Mouse (Mus musculus) embryo, embryonic 9.5 days (tissue): ENCODE data around the gene Ets1.

Experiments
- DNase-seq: peaks from one replicate; pipeline ENCODE4 v3.0.0-alpha.2; 2017; ENCODE audit errors: extremely low spot score

The Ets1 gene

GRCm38 (mm10) chr9:32712383-32712910 is 76.4 kb downstream of the Ets1 start:
- no peak for DNase-seq

DNA sequence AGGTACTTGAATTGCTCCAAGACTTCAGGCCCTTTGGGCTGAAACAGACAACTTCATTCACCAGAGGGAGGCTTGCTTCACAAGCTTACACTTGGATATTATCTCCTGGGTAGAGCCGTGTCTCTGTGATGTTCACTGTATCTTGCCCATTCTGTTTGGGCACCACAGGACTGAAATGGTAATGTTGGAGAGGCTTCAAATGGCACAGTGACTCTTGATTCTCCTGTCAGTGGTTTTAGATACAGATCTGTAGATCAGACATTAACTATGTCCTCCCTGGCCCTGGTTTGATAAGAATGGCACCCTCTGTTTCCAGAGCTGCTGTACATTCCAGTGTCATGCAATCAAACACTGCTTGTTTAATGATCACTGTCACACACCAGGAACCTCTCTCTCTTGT is 77.1 kb downstream of the Ets1 start:
- DNase-seq, result no peak

- DNase-seq, result no peak
These were observed 77.8 kb downstream of the Ets1 start for GRCm38 (mm10) chr9:32713790-32714189.

GRCm38 (mm10) chr9:32714487-32714886 is 78.5 kb downstream of the Ets1 start:
- no peak for DNase-seq

DNA sequence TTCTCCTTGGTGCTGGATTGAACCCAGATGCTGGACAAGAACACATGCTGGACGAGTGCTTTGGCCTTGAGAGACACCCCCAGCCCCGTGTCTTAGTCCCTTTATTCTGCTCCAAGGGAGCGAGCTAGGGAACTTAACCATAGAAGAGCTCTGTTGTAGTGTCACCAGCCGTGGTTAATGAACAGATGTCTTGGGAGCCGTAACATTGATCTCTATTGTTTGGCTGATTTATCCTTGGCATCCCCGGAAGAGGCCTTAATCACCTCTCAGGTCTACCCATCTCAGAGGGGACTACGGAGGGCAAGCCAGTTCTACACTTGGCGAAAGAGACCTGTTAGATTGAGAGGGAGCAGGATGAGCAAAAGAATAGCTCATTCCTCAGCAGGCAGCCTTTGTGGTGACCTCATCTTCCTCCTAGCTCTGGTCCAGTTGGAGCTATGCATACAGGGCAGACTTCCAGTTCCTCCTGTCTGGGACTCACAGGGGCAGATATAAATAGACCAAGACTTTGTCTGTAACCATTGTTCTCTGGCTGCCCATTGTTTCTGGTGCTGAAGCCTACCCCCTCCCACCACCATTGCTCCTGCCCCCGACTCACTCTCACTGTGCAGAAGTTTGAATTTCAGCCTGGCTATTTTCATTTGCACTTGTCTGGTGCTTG is 79.9 kb downstream of the Ets1 start:
- peak; percentile 33 for DNase-seq

DNA sequence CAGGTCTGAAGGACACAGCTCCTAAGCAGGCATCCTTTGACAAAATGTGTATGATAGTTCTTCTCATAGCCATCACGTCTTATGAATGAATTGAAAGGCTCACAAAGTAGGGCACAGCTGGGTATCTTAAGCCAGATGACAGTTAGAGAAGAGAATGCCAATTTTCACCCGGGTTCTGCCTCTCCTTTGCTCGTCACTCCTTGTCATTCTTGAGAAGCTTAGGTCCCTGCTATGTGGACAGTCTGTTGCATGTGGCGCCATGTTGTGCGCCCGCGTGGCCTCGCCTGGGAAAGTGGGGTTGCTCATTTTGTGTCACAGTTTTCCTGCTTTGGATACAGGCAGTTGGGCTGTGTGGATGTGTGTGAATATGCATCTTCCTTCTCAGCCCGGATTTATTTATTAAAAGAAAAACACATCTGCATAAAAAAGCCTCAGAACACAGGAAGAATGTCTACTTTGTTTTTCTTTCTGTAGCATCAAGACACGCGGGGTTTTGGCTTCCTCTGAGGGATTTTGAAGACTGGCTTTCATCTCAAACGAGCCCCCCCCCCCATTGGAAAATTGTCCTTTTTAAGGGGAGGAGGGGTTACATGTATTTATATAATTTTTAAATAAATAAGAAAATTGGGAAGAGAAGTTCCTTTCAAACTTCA is 81.4 kb downstream of the Ets1 start:
- no peak for DNase-seq

DNA sequence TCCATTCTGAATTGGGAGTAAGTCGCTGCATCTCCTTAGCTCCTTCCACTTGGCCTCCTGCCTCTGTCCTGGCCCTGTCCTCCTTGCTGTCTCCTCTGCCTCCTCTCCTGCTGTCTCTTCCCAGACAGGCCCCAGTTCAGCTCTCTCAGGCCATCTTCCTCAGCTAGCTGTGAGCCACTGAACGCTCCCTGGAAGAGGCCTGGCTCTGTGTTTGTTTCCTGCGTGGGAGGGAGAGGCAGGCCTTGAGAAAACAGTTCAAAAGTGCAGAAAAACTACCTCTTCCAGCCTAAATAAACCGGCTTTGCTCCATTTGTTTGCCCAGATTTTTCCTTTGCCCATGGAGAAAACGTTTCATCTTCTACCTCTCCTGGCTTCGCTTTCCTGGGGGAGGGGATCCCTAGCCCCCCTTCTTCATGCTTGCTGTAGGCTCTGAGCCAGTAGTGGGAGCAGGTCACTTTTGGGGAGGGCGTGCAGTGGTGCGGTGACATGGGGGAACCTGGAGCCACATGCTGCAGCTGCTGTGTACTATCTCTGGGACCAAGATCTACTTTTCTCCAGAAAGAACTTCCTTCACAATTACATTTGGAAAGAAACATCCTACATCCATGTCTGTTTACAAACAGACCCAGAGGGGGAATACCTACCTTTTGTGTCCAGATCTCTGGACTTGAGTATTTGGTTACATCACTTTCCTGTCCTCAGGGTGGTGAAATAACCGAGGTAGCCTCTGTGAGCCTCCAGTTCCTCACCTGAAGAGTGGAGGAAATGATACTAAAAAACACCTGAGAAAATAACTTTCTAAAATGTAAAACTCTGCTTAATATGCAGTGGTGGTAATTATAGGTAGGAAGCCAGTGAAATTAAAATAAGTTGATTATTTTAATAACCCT is 82.2 kb downstream of the Ets1 start:
- no peak for DNase-seq

GRCm38 (mm10) chr9:32718868-32719267 is 82.8 kb downstream of the Ets1 start:
- no peak for DNase-seq

- no peak for DNase-seq
These were observed 83.9 kb downstream of the Ets1 start for GRCm38 (mm10) chr9:32719941-32720263.

DNA sequence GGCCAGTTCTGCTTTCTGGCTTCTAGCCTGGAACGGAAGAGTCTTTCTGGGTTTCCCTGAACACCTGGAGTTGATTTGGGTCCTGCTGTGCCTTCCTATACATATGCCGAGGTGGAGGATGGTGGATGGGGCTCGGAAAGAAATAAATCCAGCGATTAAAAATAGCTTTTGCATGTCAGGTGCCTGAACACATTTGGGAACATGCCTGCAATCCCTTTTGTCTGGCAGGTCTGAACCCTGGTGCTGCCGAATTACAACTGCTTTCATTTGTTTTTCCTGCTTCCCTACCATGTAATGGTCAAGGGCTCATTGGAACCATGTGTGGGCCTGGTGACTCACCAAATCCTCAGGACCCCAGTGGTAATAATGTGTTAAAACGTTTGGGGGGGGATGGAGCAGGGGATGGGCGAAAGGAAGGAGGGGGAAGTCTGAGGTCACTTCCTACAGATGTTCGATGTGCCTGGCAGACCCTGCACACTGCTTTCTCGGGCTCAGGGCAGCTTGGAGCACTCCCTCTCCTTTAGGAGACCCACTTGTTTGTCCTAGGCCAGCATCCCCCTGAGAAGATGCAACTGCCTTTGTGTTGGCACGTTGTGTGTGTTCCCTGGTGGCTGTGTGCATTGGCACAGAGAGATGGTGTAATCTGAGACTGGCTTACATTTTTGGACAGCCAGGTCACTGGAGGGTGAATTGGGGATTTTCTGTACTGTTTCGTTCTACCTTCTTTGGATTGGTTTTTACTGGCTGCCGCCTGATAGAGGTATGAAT is 84.4 kb downstream of the Ets1 start:
- peak; percentile 55 for DNase-seq

GRCm38 (mm10) chr9:32721081-32721480 is 85.1 kb downstream of the Ets1 start:
- DNase-seq, result peak; percentile 26

DNA sequence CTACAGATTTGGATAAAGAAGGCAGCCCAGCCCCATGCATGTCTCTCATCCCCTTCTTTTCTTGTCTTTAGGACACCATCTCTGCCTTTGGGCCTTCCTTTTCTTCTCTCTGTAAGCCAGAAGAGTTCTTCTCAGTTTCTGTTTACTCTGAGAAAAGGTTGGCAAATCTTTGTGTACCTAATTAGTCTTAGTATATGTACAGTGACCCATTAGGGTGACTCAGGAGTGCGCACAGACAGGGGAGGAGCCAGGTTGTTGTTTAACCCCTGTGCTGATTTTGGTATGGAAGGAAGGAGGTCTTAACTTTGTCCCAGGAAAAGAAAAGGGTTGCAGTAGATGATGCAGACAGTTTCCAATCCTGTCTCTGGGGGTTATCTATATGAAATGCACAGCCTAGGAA is 86.2 kb downstream of the Ets1 start:
- no peak for DNase-seq

GRCm38 (mm10) chr9:32722969-32723368 is 86.9 kb downstream of the Ets1 start:
- DNase-seq, result no peak

DNA sequence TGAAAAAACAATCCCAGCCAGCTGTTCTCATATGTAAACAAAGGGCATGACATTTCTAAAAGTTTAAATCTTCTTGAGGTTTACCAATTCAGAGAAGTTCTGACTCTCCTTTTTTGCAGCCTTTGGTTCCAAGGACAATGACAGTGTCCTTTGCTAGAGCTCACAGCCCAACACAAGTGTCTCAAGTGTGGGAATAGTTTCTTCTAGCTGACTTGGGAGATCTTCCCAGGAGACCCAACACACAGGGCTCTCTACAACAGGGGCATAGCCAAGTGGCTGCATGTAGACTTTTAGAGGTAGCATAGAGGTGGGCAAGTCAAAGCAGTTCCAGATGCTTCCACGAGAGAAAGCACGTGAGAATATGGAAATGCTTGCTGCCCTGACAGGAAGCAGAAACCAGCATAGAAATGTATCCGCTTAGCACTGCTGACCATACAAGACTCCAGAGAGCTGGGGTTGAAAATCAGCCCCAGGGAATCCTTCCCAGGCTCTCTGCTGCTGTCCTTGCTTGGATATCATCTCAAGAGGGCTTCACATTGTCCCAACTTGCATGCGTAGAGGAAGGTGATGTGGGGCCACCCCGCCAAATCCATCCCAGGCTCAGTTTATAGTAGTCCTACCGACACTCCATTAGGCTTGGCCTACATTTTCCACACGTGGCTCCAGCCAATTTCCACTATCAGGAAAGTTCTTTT is 88.3 kb downstream of the Ets1 start:
- DNase-seq, result no peak

DNA sequence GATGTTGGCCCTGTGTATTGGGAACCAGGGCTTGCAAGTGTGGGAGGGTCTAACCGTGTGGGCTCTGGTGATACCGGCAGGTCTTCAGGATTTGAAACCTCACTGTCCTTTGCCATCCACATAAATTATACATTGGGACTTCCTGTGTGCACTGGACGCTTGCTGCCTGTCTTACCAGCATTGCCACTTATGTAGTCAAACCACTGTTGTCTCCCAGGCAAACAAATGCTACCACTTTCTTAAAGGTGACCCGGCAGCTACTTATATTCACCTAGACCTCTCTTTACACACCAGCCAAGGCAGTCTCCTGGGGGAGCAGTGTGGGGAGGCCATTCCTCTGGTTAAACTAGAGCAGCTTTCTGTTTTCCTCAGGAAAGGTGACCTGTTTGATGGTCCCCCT is 89.9 kb downstream of the Ets1 start:
- no peak for DNase-seq

DNA sequence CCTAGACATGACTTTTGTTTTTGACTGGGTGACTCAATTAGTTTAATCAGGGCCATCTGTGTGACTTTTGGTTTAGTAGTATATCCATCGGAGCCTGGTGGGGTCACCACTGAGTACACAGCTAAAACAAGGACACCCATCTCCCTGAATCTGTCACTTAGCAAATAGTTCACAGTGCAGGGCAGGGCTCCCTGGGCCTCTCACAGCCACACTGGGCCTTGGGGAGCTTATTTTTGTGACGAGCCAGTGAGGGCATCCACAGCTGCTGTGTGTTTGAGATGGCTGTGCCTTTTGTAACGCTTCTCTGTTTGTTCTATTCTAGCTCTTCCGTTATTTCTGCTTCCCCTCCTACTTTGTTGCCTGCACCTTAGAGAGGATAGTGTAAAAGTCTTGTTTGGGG is 90.6 kb downstream of the Ets1 start:
- DNase-seq, result no peak

DNA sequence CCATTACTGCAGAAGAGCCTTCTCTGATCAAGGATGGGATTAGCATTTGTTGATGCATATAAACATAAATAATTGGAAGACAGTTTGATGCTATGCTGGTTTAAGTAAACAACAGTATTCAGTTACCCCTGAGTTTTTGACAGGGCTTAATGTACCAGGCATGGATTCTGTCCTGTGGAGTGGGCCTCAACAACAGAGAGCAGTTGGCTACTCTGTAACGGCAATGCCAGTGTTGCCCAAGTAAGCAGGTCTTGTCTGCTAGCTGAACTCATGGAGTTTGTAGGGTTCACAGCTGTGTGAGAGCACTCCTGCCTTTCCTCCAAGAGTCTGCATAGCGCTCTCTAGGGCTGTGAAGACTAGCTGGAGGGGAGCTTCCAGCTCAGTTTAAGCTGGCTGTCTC is 91.0 kb downstream of the Ets1 start:
- no peak for DNase-seq

- no peak for DNase-seq
These were observed 92.3 kb downstream of the Ets1 start for GRCm38 (mm10) chr9:32728306-32728705.

DNA sequence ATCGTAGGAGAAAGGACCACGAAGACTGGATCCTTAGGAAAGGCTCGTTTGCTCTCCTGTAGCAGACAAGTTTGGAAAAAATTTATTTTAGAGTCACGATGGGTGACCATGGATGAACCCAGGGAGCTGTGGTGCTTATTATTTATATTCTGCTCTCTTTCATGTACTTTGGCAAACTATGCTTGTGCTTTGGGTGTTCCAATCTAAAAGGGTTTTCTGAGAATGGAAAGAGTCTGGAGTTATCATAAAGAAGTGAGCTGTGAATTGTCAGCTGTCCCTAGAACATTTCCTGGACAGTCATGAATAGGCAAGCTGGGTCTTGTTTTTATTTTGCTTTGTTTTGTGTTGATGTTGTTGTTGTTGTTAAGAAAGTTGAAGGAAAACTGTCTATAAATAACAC is 92.8 kb downstream of the Ets1 start:
- no peak for DNase-seq

DNA sequence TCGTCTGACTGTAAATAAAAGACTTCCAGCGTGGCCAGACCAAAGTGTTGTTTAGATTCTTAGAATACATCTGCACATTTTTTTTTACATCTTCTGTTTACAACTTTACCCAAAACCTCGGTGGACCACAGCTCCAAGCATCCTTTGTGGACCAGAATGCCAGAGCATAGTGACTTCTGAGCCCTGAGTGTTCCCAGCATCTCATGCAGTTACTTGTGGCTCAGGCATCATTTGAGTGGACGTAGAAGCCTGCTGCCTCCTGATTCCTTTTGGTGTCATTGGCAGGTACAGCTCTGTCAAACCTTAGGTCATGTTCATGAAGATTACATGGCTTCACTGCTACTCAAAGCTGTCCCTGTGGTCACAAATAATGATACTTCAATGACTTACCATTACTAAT is 93.2 kb downstream of the Ets1 start:
- DNase-seq, result no peak

DNA sequence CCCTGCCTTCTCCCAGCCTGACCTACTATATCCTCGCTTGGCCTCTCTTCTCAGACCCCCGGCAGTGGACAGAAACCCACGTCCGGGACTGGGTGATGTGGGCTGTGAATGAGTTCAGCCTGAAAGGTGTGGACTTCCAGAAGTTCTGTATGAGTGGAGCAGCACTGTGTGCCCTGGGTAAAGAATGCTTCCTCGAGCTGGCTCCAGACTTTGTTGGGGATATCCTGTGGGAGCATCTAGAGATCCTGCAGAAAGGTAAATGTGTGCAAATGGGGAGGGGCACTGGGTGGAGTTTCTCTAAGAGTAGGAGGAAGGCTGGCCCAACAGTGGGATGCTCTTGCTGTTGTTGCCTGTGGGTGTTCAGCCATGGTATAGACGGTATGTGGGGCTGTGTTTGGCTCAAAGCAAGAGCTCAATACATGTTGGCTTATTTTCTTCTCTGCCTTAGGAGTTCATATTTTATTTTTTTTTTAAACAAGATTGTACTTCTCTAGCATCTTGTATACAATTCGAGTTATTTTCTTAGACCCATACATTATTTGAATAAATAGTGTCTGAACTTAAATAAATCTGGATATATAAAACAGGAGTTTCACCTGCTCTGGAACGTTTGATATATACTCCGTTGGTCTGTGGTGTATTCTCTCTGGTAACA is 94.1 kb downstream of the Ets1 start:
- DNase-seq, result no peak
